Mouse (Mus musculus) liver, adult 2 months (tissue): Measurements from ENCODE around the gene Acot3. TPM values are rescaled to one million over a fixed set of nuclear protein-coding genes. Genes with fewer than 3 reads are reported as not detected.
A peak's percentile ranks its signal among the peaks of the same experiment; 100 is the strongest.
"Not testable (repeated sequence)": the region's sequence is repeated elsewhere in the genome, so short reads cannot be mapped to it uniquely, and the experiment has no call there.

Source experiments
- DNase-seq: peaks from one replicate; pipeline ENCODE4 v3.0.0-alpha.2; 2011; ENCODE audit warnings: low read depth, low spot score; ENCODE audit errors: extremely low read depth
- H3K27ac ChIP-seq: fragments of 200-500 bp; replicated peaks from 2 replicates; pipeline ENCODE4 v1.5.1; 2012; ENCODE audit warnings: low read depth, mild to moderate bottlenecking, control low read depth, inconsistent platforms, low read length; ENCODE audit not compliant: insufficient read depth
- H3K27me3 ChIP-seq: fragments of 200-500 bp; 2 replicates; pipeline ENCODE4 v1.6.1; 2012; ENCODE audit warnings: mild to moderate bottlenecking, moderate library complexity, low read length, inconsistent platforms; ENCODE audit not compliant: control insufficient read depth, insufficient read depth
- H3K36me3 ChIP-seq: fragments of 200-500 bp; 2 replicates; pipeline ENCODE4 v1.6.1; 2012; ENCODE audit warnings: low read length, inconsistent platforms; ENCODE audit not compliant: control insufficient read depth, insufficient read depth
- H3K4me1 ChIP-seq: fragments of 200-500 bp; 2 replicates; pipeline ENCODE4 v1.6.1; 2011; ENCODE audit warnings: low read length; ENCODE audit not compliant: control insufficient read depth, insufficient read depth
- H3K4me3 ChIP-seq: fragments of 200-500 bp; 2 replicates; pipeline ENCODE4 v1.5.1; 2011; ENCODE audit warnings: low read depth, mild to moderate bottlenecking, control low read depth, low read length, moderate library complexity; ENCODE audit not compliant: insufficient read depth
- H3K79me2 ChIP-seq: fragments of 200-500 bp; 2 replicates; pipeline ENCODE4 v1.6.1; 2012; ENCODE audit warnings: inconsistent platforms, mild to moderate bottlenecking, low read length, moderate library complexity; ENCODE audit not compliant: control insufficient read depth, insufficient read depth
- H3K9ac ChIP-seq: fragments of 200-500 bp; 2 replicates; pipeline ENCODE4 v1.6.1; 2012; ENCODE audit warnings: low read depth, mild to moderate bottlenecking, control low read depth, inconsistent platforms, low read length
- CTCF ChIP-seq: fragments of 200-500 bp; IDR thresholded peaks from 2 replicates; pipeline ENCODE4 v1.5.1; 2011; ENCODE audit warnings: low read depth, low read length, control low read depth
- POLR2A ChIP-seq: fragments of 200-500 bp; IDR thresholded peaks from 2 replicates; pipeline ENCODE4 v1.6.1; 2011; ENCODE audit warnings: low read length, control low read depth; ENCODE audit not compliant: insufficient read depth; ENCODE audit errors: extremely low read depth
- WGBS: fragments of 180-500 bp; shearing (Covaris S2); methylation state at CpG from one replicate; pipeline ENCODE4 v1.1.7; 2018; 5-methylcytosine and 5-hydroxymethylcytosine counted together
- polyA plus RNA-seq: library from polyadenylated mRNA; depleted of rRNA; stranded (reverse); fragments of >200 nt; gene quantifications from 2 replicates; pipeline ENCODE4 v1.2.3, GENCODE M21; 2012
- total RNA-seq: library from RNA; depleted of rRNA; stranded (reverse); fragments of >200 nt; gene quantifications from 2 replicates; pipeline ENCODE4 v1.2.3, GENCODE M21; 2014

The Acot3 gene
- total and polyA plus RNA-seq, 2 experiments, result 33.7 to 58.2 TPM

GRCm38 (mm10) chr12:84071696-84072095 is 19.8 kb downstream of the Acot3 start:
- Histone ChIP-seq H3K27ac (no peak overlapping the region), H3K9ac (no peak overlapping the region), H3K4me1 (peaks cover 11% of the 10 kb centered on the region), H3K36me3 (no peaks in the 10 kb centered on the region), H3K4me3 (no peak overlapping the region), H3K27me3 (0 out of 2 replicates have a peak, but pooled peaks cover 3% of the 10 kb centered on the region), H3K79me2 (no peaks in the 10 kb centered on the region)
- WGBS, result 91% methylated on average over 2 of the region's 2 CpGs
- TF ChIP-seq POLR2A (no peak), CTCF (no peak)
- DNase-seq, result no peak

GRCm38 (mm10) chr12:84077371-84077990 is 25.5 kb downstream of the Acot3 start:
- no peak for DNase-seq
- Histone ChIP-seq H3K27me3 (no peaks in the 10 kb centered on the region), H3K36me3 (no peaks in the 10 kb centered on the region), H3K4me3 (no peak overlapping the region), H3K27ac (no peak overlapping the region), H3K79me2 (no peaks in the 10 kb centered on the region), H3K9ac (no peak overlapping the region), H3K4me1 (no peaks in the 10 kb centered on the region)
- 96% methylated on average over 4 of the region's 4 CpGs for WGBS
- no peak for TF ChIP-seq POLR2A
- TF ChIP-seq CTCF, result no peak

GRCm38 (mm10) chr12:84083842-84084241 is 31.9 kb downstream of the Acot3 start:
- Histone ChIP-seq H3K36me3 (no peaks in the 10 kb centered on the region), H3K9ac (no peak overlapping the region), H3K79me2 (no peaks in the 10 kb centered on the region), H3K27ac (no peak overlapping the region), H3K4me3 (no peak overlapping the region), H3K27me3 (no peaks in the 10 kb centered on the region), H3K4me1 (no peaks in the 10 kb centered on the region)
- no peak for TF ChIP-seq POLR2A
- TF ChIP-seq CTCF, result no peak
- DNase-seq, result no peak
- WGBS, result 34% methylated on average over 2 of the region's 2 CpGs

GRCm38 (mm10) chr12:84084581-84084980 is 32.6 kb downstream of the Acot3 start:
- TF ChIP-seq POLR2A (no peak), CTCF (no peak)
- H3K4me3 ChIP-seq, result no peak overlapping the region
- no peaks in the 10 kb centered on the region for H3K36me3 ChIP-seq
- no peaks in the 10 kb centered on the region for H3K79me2 ChIP-seq
- DNase-seq, result no peak
- H3K9ac ChIP-seq, result no peak overlapping the region
- H3K4me1 ChIP-seq, result no peaks in the 10 kb centered on the region
- no peaks in the 10 kb centered on the region for H3K27me3 ChIP-seq
- 52% methylated on average over 4 of the region's 4 CpGs for WGBS
- H3K27ac ChIP-seq, result no peak overlapping the region

GRCm38 (mm10) chr12:84094666-84095065 is 42.7 kb downstream of the Acot3 start:
- DNase-seq, H3K27me3 ChIP-seq, H3K4me3 ChIP-seq, H3K79me2 ChIP-seq, H3K27ac ChIP-seq, H3K36me3 ChIP-seq, H3K4me1 ChIP-seq, H3K9ac ChIP-seq: not testable (repeated sequence)
- WGBS, result 92% methylated on average over 5 of the region's 5 CpGs

- TF ChIP-seq CTCF (no peak), POLR2A (no peak)
- peak; percentile 26 for DNase-seq
- H3K36me3 ChIP-seq, result no peaks in the 10 kb centered on the region
- peaks cover 1% of the 10 kb centered on the region; the same call in 1 of the 2 replicates for H3K4me1 ChIP-seq
- no peaks in the 10 kb centered on the region for H3K79me2 ChIP-seq
- no peak overlapping the region for H3K9ac ChIP-seq
- 93% methylated on average over 2 of the region's 2 CpGs for WGBS
- H3K4me3 ChIP-seq, result no peak overlapping the region
- no peaks in the 10 kb centered on the region for H3K27me3 ChIP-seq
- no peak overlapping the region for H3K27ac ChIP-seq
Observed at GRCm38 (mm10) chr12:84099605-84100004, 47.7 kb downstream of the Acot3 start.
